Mouse (Mus musculus): ENCODE results near the gene Gmds. TPM values are rescaled to one million over a fixed set of nuclear protein-coding genes. Genes with fewer than 3 reads are reported as not detected.

The Gmds gene
- polyA plus RNA-seq, 1 experiment from 2014 or later, result 133 TPM

- 33% methylated on average over 2 of the region's 2 CpGs for WGBS
- Histone ChIP-seq H3K9ac (ENCODE audit: low read length) (no peak overlapping the region), H3K4me2 (ENCODE audit: low read length) (no peak overlapping the region), H3K36me3 (ENCODE audit: control insufficient read depth, insufficient read depth, low read length) (no peaks in the 10 kb centered on the region), H3K27me3 (replicated peaks; ENCODE audit: control insufficient read depth, insufficient read depth, low read length) (peaks cover 12% of the 10 kb centered on the region; the same call in 1 of the 2 replicates), H3K9me3 (ENCODE audit: control insufficient read depth, low read length) (no peaks in the 10 kb centered on the region), H3K27ac (ENCODE audit: low read depth) (no peak overlapping the region), H3K4me1 (replicated peaks; ENCODE audit: control insufficient read depth, insufficient read depth, low read length) (no peaks in the 10 kb centered on the region), H3K4me3 (ENCODE audit: low read depth, low read length) (no peak overlapping the region)
- DNase-seq (ENCODE audit: low spot score) (no peak), ATAC-seq (replicated peaks; ENCODE audit: low FRiP score, low TSS enrichment, low read depth) (no peak)
Measured at GRCm38 (mm10) chr13:32161567-32161966, 177.0 kb downstream of the Gmds start.

- Histone ChIP-seq H3K4me3 (ENCODE audit: low read depth, low read length) (no peak overlapping the region), H3K9me3 (ENCODE audit: control insufficient read depth, low read length) (no peaks in the 10 kb centered on the region), H3K27ac (ENCODE audit: low read depth) (no peak overlapping the region), H3K4me1 (replicated peaks; ENCODE audit: control insufficient read depth, insufficient read depth, low read length) (no peaks in the 10 kb centered on the region), H3K27me3 (replicated peaks; ENCODE audit: control insufficient read depth, insufficient read depth, low read length) (0 out of 2 replicates have a peak, but pooled peaks cover 3% of the 10 kb centered on the region), H3K4me2 (ENCODE audit: low read length) (no peak overlapping the region), H3K36me3 (ENCODE audit: control insufficient read depth, insufficient read depth, low read length) (no peaks in the 10 kb centered on the region), H3K9ac (ENCODE audit: low read length) (no peak overlapping the region)
- no peak for DNase-seq (ENCODE audit: low spot score)
- WGBS, result 71% methylated on average over 2 of the region's 2 CpGs
- no peak for ATAC-seq (replicated peaks; ENCODE audit: low FRiP score, low TSS enrichment, low read depth)
Measured at GRCm38 (mm10) chr13:32158240-32158639, 180.3 kb downstream of the Gmds start.

GRCm38 (mm10) chr13:32145916-32146315, 192.6 kb downstream of the Gmds start:
- H3K27ac ChIP-seq (ENCODE audit: low read depth), result no peak overlapping the region
- H3K4me2 ChIP-seq (ENCODE audit: low read length), result no peak overlapping the region
- H3K36me3 ChIP-seq (ENCODE audit: control insufficient read depth, insufficient read depth, low read length), result no peaks in the 10 kb centered on the region
- H3K9ac ChIP-seq (ENCODE audit: low read length), result no peak overlapping the region
- WGBS, result 59% methylated on average over 1 of the region's 1 CpGs
- ATAC-seq (replicated peaks; ENCODE audit: low FRiP score, low TSS enrichment, low read depth), result no peak
- H3K4me1 ChIP-seq (replicated peaks; ENCODE audit: control insufficient read depth, insufficient read depth, low read length), result no peaks in the 10 kb centered on the region
- DNase-seq (ENCODE audit: low spot score), result no peak
- no peaks in the 10 kb centered on the region for H3K27me3 ChIP-seq (replicated peaks; ENCODE audit: control insufficient read depth, insufficient read depth, low read length)
- no peaks in the 10 kb centered on the region for H3K9me3 ChIP-seq (ENCODE audit: control insufficient read depth, low read length)
- no peak overlapping the region for H3K4me3 ChIP-seq (ENCODE audit: low read depth, low read length)

- no peaks in the 10 kb centered on the region for H3K4me1 ChIP-seq (replicated peaks; ENCODE audit: control insufficient read depth, insufficient read depth, low read length)
- 74% methylated on average over 2 of the region's 2 CpGs for WGBS
- H3K27me3 ChIP-seq (replicated peaks; ENCODE audit: control insufficient read depth, insufficient read depth, low read length), result no peaks in the 10 kb centered on the region
- no peaks in the 10 kb centered on the region for H3K9me3 ChIP-seq (ENCODE audit: control insufficient read depth, low read length)
- H3K9ac ChIP-seq (ENCODE audit: low read length), result no peak overlapping the region
- no peak overlapping the region for H3K4me2 ChIP-seq (ENCODE audit: low read length)
- H3K4me3 ChIP-seq (ENCODE audit: low read depth, low read length), result no peak overlapping the region
- H3K27ac ChIP-seq (ENCODE audit: low read depth), result no peak overlapping the region
- no peak for DNase-seq (ENCODE audit: low spot score)
- no peaks in the 10 kb centered on the region for H3K36me3 ChIP-seq (ENCODE audit: control insufficient read depth, insufficient read depth, low read length)
- ATAC-seq (replicated peaks; ENCODE audit: low FRiP score, low TSS enrichment, low read depth), result no peak
Measured at GRCm38 (mm10) chr13:32145179-32145578, 193.4 kb downstream of the Gmds start.

- no peak overlapping the region for H3K27ac ChIP-seq (ENCODE audit: low read depth)
- no peaks in the 10 kb centered on the region for H3K4me1 ChIP-seq (replicated peaks; ENCODE audit: control insufficient read depth, insufficient read depth, low read length)
- ATAC-seq (replicated peaks; ENCODE audit: low FRiP score, low TSS enrichment, low read depth), result no peak
- WGBS, result 60% methylated on average over 3 of the region's 3 CpGs
- no peaks in the 10 kb centered on the region for H3K27me3 ChIP-seq (replicated peaks; ENCODE audit: control insufficient read depth, insufficient read depth, low read length)
- H3K9me3 ChIP-seq (ENCODE audit: control insufficient read depth, low read length), result no peaks in the 10 kb centered on the region
- H3K4me3 ChIP-seq (ENCODE audit: low read depth, low read length), result no peak overlapping the region
- DNase-seq (ENCODE audit: low spot score), result no peak
- no peak overlapping the region for H3K9ac ChIP-seq (ENCODE audit: low read length)
- H3K36me3 ChIP-seq (ENCODE audit: control insufficient read depth, insufficient read depth, low read length), result no peaks in the 10 kb centered on the region
- no peak overlapping the region for H3K4me2 ChIP-seq (ENCODE audit: low read length)
Measured at GRCm38 (mm10) chr13:32143651-32144050, 194.9 kb downstream of the Gmds start.

- DNase-seq (ENCODE audit: low spot score) (no peak), ATAC-seq (replicated peaks; ENCODE audit: low FRiP score, low TSS enrichment, low read depth) (no peak)
- H3K4me1 ChIP-seq (replicated peaks; ENCODE audit: control insufficient read depth, insufficient read depth, low read length), result 0 out of 2 replicates have a peak, but pooled peaks cover 2% of the 10 kb centered on the region
- H3K36me3 ChIP-seq (ENCODE audit: control insufficient read depth, insufficient read depth, low read length), result no peaks in the 10 kb centered on the region
- H3K27me3 ChIP-seq (replicated peaks; ENCODE audit: control insufficient read depth, insufficient read depth, low read length), result no peaks in the 10 kb centered on the region
- H3K9me3 ChIP-seq (ENCODE audit: control insufficient read depth, low read length), result no peaks in the 10 kb centered on the region
- H3K27ac ChIP-seq (ENCODE audit: low read depth), result no peak overlapping the region
- H3K4me2 ChIP-seq (ENCODE audit: low read length), result no peak overlapping the region
- no peak overlapping the region for H3K9ac ChIP-seq (ENCODE audit: low read length)
- no peak overlapping the region for H3K4me3 ChIP-seq (ENCODE audit: low read depth, low read length)
- 73% methylated on average over 4 of the region's 4 CpGs for WGBS
Measured at GRCm38 (mm10) chr13:32134663-32135273, 203.8 kb downstream of the Gmds start.

GRCm38 (mm10) chr13:32129970-32130369, 208.6 kb downstream of the Gmds start:
- H3K4me1 ChIP-seq (replicated peaks; ENCODE audit: control insufficient read depth, insufficient read depth, low read length), result 0 out of 2 replicates have a peak, but pooled peaks cover 2% of the 10 kb centered on the region
- WGBS, result 76% methylated on average over 1 of the region's 1 CpGs
- no peak overlapping the region for H3K27ac ChIP-seq (ENCODE audit: low read depth)
- no peak overlapping the region for H3K4me3 ChIP-seq (ENCODE audit: low read depth, low read length)
- no peak overlapping the region for H3K4me2 ChIP-seq (ENCODE audit: low read length)
- no peaks in the 10 kb centered on the region for H3K36me3 ChIP-seq (ENCODE audit: control insufficient read depth, insufficient read depth, low read length)
- no peak for DNase-seq (ENCODE audit: low spot score)
- no peaks in the 10 kb centered on the region for H3K27me3 ChIP-seq (replicated peaks; ENCODE audit: control insufficient read depth, insufficient read depth, low read length)
- H3K9me3 ChIP-seq (ENCODE audit: control insufficient read depth, low read length), result no peaks in the 10 kb centered on the region
- ATAC-seq (replicated peaks; ENCODE audit: low FRiP score, low TSS enrichment, low read depth), result no peak
- no peak overlapping the region for H3K9ac ChIP-seq (ENCODE audit: low read length)

GRCm38 (mm10) chr13:32118386-32118785, 220.2 kb downstream of the Gmds start:
- no peaks in the 10 kb centered on the region for H3K36me3 ChIP-seq (ENCODE audit: control insufficient read depth, insufficient read depth, low read length)
- H3K27me3 ChIP-seq (replicated peaks; ENCODE audit: control insufficient read depth, insufficient read depth, low read length), result no peaks in the 10 kb centered on the region
- H3K9ac ChIP-seq (ENCODE audit: low read length), result no peak overlapping the region
- no peak overlapping the region for H3K4me2 ChIP-seq (ENCODE audit: low read length)
- 65% methylated on average over 1 of the region's 1 CpGs for WGBS
- H3K4me1 ChIP-seq (replicated peaks; ENCODE audit: control insufficient read depth, insufficient read depth, low read length), result no peaks in the 10 kb centered on the region
- no peak for DNase-seq (ENCODE audit: low spot score)
- no peaks in the 10 kb centered on the region for H3K9me3 ChIP-seq (ENCODE audit: control insufficient read depth, low read length)
- no peak for ATAC-seq (replicated peaks; ENCODE audit: low FRiP score, low TSS enrichment, low read depth)
- no peak overlapping the region for H3K4me3 ChIP-seq (ENCODE audit: low read depth, low read length)
- no peak overlapping the region for H3K27ac ChIP-seq (ENCODE audit: low read depth)

GRCm38 (mm10) chr13:32115468-32115867, 223.1 kb downstream of the Gmds start:
- no peaks in the 10 kb centered on the region for H3K9me3 ChIP-seq (ENCODE audit: control insufficient read depth, low read length)
- no peak overlapping the region for H3K27ac ChIP-seq (ENCODE audit: low read depth)
- ATAC-seq (replicated peaks; ENCODE audit: low FRiP score, low TSS enrichment, low read depth), result no peak
- no peak overlapping the region for H3K4me3 ChIP-seq (ENCODE audit: low read depth, low read length)
- no peaks in the 10 kb centered on the region for H3K36me3 ChIP-seq (ENCODE audit: control insufficient read depth, insufficient read depth, low read length)
- no peak for DNase-seq (ENCODE audit: low spot score)
- no peak overlapping the region for H3K9ac ChIP-seq (ENCODE audit: low read length)
- no peaks in the 10 kb centered on the region for H3K4me1 ChIP-seq (replicated peaks; ENCODE audit: control insufficient read depth, insufficient read depth, low read length)
- H3K27me3 ChIP-seq (replicated peaks; ENCODE audit: control insufficient read depth, insufficient read depth, low read length), result no peaks in the 10 kb centered on the region
- no peak overlapping the region for H3K4me2 ChIP-seq (ENCODE audit: low read length)
- WGBS, result 74% methylated on average over 1 of the region's 1 CpGs
